ENCODE assay signal across 18 mouse cellular contexts in the genomic region with DNA sequence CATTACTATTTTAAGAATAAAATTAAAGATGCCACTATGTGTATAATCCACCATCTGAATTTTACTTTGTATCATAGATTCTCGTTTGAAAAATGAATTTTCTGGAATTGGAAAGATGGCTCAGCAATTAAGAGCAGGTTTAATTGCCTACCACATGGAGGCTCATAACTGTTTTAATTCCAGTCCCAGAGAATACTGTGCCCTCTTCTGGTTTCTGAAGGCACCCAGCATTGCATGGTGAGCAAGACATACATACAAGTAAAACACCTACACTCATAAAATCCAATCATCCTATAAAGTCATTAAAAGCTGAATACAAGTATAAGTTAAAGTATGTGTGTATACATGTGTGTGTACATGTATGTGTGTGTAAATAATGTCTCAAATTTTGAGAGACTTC.
"Had no signal": no experiment of that assay in that cellular context is flagged by ENCODE, and none has a peak within 500 bp of the region (broad histone marks: within the 10 kb centered on the region; RNA-seq: fewer than 3 reads in every experiment).

No protein-coding gene starts in this region.

- H3K36me3 ChIP-seq: midbrain, embryonic 10.5 days; neural tube, embryonic 13.5 days; neural tube, embryonic 15.5 days; stomach, embryonic 15.5 days had no signal

- H3K9me3 ChIP-seq: midbrain, embryonic 10.5 days; neural tube, embryonic 13.5 days; neural tube, embryonic 15.5 days; stomach, embryonic 15.5 days had no signal

- H3K4me1 ChIP-seq: stomach, embryonic 15.5 days had no signal

- H3K27ac ChIP-seq: liver, embryonic 14.5 days; midbrain, embryonic 10.5 days; neural tube, embryonic 13.5 days; neural tube, embryonic 15.5 days; stomach, embryonic 15.5 days; stomach, postnatal 0 days had no signal

- H3K4me2 ChIP-seq: lung, embryonic 14.5 days; neural tube, embryonic 13.5 days; neural tube, embryonic 15.5 days; stomach, embryonic 15.5 days had no signal

- H3K4me3 ChIP-seq: midbrain, embryonic 10.5 days; myocyte; neural tube, embryonic 13.5 days; neural tube, embryonic 15.5 days; stomach, embryonic 15.5 days had no signal

- H3K27me3 ChIP-seq: neural tube, embryonic 13.5 days; neural tube, embryonic 15.5 days; stomach, embryonic 15.5 days had no signal

- DNase-seq: lung, adult 18-20 months; lung, embryonic 14.5 days; lung, postnatal 10 days; lung, postnatal 4 days; midbrain, embryonic 14.5 days; retina, postnatal 1 day; right cerebral cortex, adult 18-20 months; right cerebral cortex, postnatal 25 days; thymus, adult 2 months; thymus, postnatal 25 days; thymus, postnatal 4 days had no signal

- H3K9ac ChIP-seq: liver, embryonic 14.5 days; lung, embryonic 14.5 days; neural tube, embryonic 13.5 days; neural tube, embryonic 15.5 days; stomach, embryonic 15.5 days had no signal
